Mouse (Mus musculus) right cerebral cortex, postnatal 14 days (tissue): ENCODE data around the gene Synpo2.
"Not testable (repeated sequence)": the region's sequence is repeated elsewhere in the genome, so short reads cannot be mapped to it uniquely, and the experiment has no call there.

ENCODE experiments used
- DNase-seq: peaks from one replicate; pipeline ENCODE4 v3.0.0; 2022

The Synpo2 gene

GRCm38 (mm10) chr3:123128781-123129180 is 107.2 kb downstream of the Synpo2 start:
- DNase-seq, result no peak

GRCm38 (mm10) chr3:123128091-123128490 is 107.9 kb downstream of the Synpo2 start:
- DNase-seq, result no peak

GRCm38 (mm10) chr3:123126741-123127140 is 109.2 kb downstream of the Synpo2 start:
- not testable (repeated sequence) for DNase-seq

GRCm38 (mm10) chr3:123123817-123124216 is 112.1 kb downstream of the Synpo2 start:
- no peak for DNase-seq

DNA sequence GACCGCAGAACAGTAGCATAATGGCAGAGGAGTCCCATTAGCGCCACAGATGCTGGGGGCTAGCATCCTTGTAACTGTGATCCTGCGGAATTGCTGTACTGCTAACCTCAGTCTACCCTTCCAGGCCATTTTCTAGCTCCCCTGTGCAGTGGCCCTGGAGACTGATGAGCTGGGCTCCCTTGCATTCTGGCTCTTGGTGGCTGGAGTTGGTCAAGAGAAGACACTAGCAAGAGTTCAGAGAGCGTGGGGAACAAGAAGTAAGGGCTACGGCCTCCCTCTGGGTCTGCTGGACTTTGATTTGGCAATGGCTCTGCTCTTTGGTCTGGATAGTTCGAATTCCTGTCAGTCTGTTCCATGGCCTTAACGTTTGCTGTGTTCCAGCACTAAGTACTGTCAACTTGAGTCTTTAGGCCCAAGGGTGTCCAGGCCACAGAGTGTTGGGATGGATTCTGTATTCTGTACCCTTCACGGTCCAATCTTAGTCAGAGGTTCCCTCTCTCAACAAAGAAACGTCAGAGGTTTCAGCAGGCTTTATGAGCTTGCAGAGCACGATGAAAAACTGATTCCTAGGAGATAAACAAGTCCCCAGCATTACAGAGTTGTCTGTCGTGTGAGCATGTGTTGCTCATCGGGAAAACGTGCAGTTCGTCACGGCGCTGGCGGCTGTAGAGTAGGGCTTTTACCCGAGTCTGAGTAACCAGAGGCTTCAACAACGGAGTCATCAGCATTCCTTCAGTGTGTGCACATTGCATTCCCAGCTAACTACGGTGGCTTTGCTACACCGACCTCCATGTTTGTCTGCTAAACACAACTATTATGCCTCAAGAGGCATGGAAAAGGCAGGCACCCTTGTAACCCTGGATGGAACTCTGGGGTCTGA is 113.6 kb downstream of the Synpo2 start:
- no peak for DNase-seq

DNA sequence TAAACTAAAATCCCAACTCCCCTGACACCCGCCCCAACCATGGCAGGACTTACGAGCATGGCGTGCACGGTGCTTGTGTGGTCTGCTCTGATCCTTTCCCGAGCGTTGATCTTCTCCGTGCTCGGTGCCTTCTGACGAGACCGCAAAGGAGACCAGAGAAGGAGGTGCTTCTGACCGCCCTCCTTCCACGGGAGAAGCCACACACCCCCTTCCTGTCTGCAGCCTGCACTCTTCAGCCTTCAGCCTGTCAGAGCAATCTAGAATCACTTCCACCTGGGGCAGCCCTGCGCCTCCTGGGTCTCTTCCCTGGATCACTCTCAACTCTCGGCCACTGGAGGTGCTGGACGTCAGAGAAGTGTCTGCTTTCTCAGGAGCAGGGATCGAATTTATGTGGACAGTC is 119.0 kb downstream of the Synpo2 start:
- DNase-seq, result no peak

- no peak for DNase-seq
These were observed 120.0 kb downstream of the Synpo2 start for GRCm38 (mm10) chr3:123115770-123116527.

- no peak for DNase-seq
These were observed 121.8 kb downstream of the Synpo2 start for GRCm38 (mm10) chr3:123114001-123114635.

GRCm38 (mm10) chr3:123112781-123113180 is 123.2 kb downstream of the Synpo2 start:
- no peak for DNase-seq

DNA sequence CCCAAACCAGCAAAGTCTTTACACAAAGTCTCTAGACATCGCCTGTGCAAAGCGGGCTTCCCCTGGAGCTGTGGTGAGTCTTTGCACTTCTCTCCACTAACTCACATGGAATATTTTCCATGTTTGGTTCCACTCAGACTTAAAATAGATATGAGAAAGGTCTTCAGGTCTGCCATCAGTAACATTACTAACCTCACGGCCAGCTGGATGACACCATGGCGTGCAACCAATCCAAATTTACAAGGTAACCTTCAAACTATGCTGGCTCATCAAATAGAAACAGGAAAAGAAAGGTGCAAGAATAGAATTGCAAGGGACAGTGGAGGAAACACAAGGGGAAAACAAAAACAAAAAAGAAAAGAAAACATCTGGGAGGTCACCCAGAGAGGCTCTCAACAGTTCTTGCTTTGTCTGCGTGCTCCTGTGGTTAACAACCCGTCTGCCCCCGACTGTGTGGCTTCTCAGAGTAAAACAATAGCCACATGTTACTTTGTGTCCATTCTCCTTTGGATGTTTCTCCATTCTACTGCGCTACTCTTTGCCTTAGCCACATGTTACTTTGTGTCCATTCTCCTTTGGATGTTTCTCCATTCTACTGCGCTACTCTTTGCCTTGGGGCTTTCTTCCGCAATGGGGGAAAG is 124.8 kb downstream of the Synpo2 start:
- no peak for DNase-seq

DNA sequence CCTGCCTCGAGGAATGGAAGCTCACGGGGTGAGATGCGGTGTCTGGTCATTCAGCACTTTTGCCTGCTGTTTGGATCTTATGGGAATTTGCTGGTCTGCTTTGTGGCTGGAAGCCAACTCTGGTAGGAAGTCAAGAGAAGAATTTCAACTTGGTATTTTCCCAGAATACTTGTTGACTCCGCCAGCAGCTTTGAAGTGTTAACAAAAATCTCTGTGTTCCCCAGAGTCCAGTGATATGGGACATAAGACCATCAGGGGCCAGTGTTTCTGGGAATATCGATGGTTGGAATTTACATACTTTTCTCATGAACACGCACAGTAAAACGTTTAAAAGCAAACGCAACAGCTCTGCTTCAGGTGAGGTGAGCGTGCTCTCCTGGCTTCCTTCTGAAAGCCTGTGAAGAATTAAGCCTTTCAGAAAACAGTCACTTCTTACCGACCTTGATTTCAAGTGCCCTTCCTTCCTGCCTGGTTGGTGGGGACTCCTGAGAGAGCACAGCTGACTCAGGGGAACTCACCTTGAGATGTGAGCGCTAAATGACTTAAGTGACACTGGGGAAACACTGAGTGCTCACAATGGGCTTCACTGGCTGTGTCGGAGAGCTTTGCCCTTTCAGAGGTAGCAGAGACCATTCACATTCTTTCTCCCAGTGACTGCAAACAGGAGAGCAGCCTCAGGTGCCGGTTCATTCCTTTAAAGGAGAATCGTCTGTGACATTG is 128.0 kb downstream of the Synpo2 start:
- no peak for DNase-seq

DNA sequence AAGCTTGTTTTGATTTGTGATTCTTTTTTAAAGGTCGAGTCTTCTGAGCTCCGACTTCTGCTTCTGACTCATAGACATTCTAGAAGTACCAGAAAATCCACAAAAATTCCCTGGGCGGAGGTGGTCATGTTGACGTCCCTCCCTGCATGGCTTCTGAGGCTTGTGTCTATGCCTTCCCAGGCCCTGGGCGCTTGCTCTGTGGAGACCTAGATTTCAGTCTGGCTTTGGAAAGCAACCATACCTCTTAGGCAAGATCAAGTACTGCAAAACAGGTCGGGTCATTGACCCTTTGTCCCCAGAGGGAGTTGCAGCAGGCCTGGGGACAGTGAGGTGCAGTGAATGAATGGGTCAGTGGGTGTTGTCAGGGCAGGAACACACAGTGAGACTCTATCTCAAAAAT is 131.6 kb downstream of the Synpo2 start:
- DNase-seq, result no peak

- peak; percentile 78 for DNase-seq
These were observed 132.6 kb downstream of the Synpo2 start for GRCm38 (mm10) chr3:123103151-123103860.

DNA sequence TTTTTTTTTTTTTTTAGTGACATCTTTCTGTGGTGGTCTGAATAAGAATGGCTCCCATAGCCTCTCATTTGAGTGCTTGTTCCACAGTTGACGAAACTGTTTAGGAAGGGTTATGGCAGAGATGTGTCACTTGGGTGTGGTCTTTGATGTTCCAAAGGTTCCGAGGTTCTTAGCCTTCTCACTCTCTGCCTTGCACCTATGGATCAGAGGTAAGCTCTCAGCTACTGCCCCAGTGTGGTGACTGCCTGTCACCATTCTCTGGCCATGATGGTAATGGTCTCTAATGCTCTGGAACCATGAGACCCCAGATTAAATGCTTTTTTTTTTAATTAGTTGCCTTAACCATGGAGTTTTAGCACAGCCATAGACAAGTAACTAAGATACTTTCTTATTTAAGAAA is 134.2 kb downstream of the Synpo2 start:
- DNase-seq, result no peak

- DNase-seq, result no peak
These were observed 140.8 kb downstream of the Synpo2 start for GRCm38 (mm10) chr3:123095111-123095510.

DNA sequence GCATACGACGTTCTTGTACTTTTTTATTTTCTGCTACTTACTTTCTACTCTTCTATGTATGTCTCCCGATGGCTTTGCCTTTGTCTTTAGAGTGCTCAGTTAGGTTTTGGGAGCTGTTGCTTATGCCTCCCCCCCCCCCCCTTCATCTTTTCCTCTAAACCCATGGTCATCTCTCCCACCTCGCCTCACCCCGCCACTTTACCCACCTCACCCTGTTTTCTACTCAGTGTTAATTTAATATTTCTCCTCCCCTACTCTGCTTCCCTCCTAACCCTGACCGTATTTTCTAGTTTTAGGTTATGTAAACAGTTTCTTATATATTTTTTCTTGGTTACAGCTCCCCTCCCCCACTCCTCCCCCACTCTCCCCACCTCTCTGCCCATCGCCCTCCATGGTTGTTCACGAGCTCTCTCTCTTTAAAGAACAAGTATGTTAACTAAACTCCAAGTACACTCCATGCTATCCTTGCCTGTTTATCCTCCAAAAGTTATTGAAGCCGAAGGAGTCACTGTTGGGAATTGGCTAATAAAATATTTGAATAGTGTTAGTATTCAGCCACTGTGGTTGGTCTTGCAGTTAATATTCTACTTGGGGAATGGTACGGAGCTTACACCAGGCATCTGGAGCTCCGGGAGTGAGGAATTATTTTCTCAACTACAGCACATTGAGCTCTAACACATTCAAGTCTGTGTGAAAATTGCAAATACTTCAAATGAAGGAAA is 142.1 kb downstream of the Synpo2 start:
- no peak for DNase-seq

DNA sequence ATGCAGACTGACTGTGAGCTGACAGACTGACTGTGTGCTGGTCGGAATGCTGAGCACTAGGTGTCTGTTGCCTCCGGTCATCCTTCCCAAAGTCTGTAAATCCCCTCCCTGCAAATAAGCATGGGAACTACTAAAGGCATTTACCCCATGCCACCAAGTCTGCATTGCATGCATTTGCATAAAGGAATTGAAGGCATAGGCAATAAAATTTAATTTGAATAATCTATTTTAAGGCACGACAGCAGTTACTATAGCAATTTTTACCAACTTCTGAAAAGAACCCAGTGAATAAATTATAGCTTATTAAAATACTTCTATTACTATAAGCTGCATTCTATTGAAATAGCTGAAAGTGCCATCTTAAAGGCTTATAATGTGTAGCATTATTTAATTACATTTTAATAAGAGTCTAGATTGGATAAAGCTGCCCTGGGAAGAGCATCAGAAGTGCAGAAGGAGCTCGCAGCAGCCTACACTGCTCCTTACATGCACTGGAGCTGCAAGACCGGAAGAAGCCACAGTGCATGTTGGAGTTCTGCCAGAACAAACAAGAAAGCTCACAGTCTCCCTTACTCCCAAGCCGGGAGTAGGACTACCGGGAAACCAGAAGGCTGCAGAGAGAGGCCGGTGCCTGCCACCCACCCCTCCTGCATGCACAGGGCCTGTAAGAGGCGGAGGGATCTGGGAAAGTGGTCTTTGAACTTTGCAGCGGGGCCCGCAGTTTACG is 142.9 kb downstream of the Synpo2 start:
- no peak for DNase-seq

- DNase-seq, result no peak
These were observed 143.5 kb downstream of the Synpo2 start for GRCm38 (mm10) chr3:123092442-123092841.

DNA sequence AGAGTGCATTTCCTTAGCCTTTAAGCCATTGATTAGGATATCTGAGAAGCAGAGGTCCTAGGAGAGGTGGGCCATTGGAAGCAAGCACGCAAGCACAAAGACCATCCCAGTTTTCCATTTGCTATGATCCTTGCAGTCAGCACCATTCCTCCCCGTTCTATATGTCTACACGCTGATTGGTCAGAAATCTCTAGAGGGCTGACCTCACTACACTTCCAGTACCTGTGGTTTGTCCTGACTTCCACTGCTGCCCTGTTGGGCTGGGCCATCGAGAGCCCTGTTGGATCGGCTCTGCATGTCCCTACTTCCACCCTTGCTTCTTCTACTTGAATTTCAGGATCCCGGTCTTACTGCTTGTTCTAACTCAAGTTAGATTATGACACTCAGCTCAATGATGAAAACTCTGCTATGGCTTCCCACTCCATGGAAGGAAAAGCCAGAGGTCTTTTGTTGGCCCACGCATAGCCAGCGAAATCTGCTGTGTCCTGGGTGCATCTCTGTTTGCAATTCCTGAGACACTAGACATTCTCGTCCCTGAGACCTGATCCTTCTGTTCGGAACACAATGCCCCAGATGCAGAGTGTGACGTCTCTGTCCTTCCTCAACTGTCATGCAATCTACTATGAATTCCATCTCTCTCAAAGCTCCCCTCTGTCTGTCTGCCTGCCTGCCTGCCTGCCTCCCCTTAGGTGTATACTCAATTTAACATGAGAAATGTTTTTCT is 146.5 kb downstream of the Synpo2 start:
- no peak for DNase-seq

- DNase-seq, result no peak
These were observed 147.7 kb downstream of the Synpo2 start for GRCm38 (mm10) chr3:123088284-123088683.
